ENCODE assay signal across 15 mouse cellular contexts in the genomic region with DNA sequence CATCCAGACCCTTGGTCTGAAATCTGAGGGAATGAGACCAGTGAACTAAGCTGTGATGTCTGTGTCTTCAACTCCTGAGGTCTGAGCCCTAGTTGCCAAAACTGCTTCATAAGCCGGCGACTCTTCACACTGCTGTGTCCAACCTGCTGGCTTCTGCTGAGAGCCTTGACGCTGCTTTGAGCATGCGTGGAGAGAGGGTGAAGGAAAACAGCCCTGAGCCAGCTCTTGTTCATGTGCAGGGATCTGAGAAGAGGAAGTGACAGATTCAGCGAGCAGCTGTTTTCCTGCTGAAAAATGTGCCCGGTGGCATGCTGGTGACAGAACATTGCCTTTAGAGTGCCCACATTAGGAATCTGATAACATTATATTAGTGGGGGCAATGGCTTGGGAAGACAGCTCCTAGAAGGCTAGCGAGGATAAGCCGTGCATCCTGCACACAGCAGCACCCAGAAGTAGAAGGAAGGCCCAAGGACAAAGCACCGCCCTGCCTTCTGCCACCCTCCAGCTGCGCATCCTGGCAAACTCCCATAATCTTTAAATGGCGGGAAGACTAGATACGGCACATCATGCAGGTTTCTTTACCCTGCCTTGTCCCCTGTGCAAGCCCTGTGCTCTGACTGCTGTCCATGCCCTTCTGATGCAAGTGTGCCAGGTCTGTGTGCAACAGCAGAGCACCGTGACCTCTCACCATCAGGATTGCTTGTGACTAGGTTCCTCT.
DNase-seq lines count a peak whose midpoint lies in the region; ATAC-seq and TF ChIP-seq lines count a peak whose summit lies in the region.
"Had no signal": no experiment of that assay in that cellular context is flagged by ENCODE, and none has a peak within 500 bp of the region (broad histone marks: within the 10 kb centered on the region; RNA-seq: fewer than 3 reads in every experiment).

No protein-coding gene starts in this region.

- TF ChIP-seq CTCF in liver, adult 2 months (IDR thresholded peaks at IDR 0.05; ENCODE audit: low read depth, low read length), result no peak
- no peak for TF ChIP-seq CTCF in liver, postnatal 0 days (IDR thresholded peaks at IDR 0.05; ENCODE audit: low read depth)
- TF ChIP-seq CTCF in CH12.LX (conservative IDR thresholded peaks at IDR 0.05 in 1 of 2, IDR thresholded peaks at IDR 0.05 in 1 of 2; ENCODE audit: low read depth in 2 of 2, low read length in 2 of 2), result no peak

- no peak for TF ChIP-seq RAD21 in CH12.LX (IDR thresholded peaks at IDR 0.05; ENCODE audit: low read depth, low read length)

- dilution Hi-C loops in CH12.LX (cut with MboI; ENCODE audit: extremely low pct_ligation_motif_present, extremely low pct_unique_long_range_greater_than_20kb, low sequenced_read_pairs), result no loop called here

- H3K79me2 ChIP-seq in liver, adult 2 months (ENCODE audit: control insufficient read depth, insufficient read depth, low read length), result no peaks in the 10 kb centered on the region
- no peaks in the 10 kb centered on the region for H3K79me2 ChIP-seq in CH12.LX (replicated peaks; ENCODE audit: control insufficient read depth, extremely low read depth, insufficient read depth, poor library complexity, severe bottlenecking)

- no peak overlapping the region for H3K4me3 ChIP-seq in liver, adult 2 months (ENCODE audit: insufficient read depth, low read depth, low read length)
- no peak overlapping the region for H3K4me3 ChIP-seq in liver, postnatal 0 days (ENCODE audit: low read depth, low read length)
- no peak overlapping the region for H3K4me3 ChIP-seq in CH12.LX (replicated peaks in 1 of 3; ENCODE audit: low read depth in 2 of 3, low read length in 2 of 3, poor library complexity in 1 of 3)
- H3K4me3 ChIP-seq in liver, embryonic 12.5 days, result no peak overlapping the region
- H3K4me3 ChIP-seq: forebrain, embryonic 15.5 days; kidney, embryonic 15.5 days had no signal

- in situ Hi-C loops in CH12.LX (cut with MboI; ENCODE audit: low pct_ligation_motif_present, low pct_unique_long_range_greater_than_20kb, low sequenced_read_pairs), result no loop called here

- H3K27ac ChIP-seq in liver, adult 2 months (replicated peaks; ENCODE audit: insufficient read depth, low read depth, low read length), result no peak overlapping the region
- H3K27ac ChIP-seq in liver, postnatal 0 days (ENCODE audit: low read depth), result no peak overlapping the region
- no peak overlapping the region for H3K27ac ChIP-seq in CH12.LX (ENCODE audit: insufficient read depth, low read depth)
- no peak overlapping the region for H3K27ac ChIP-seq in liver, embryonic 12.5 days
- H3K27ac ChIP-seq: forebrain, embryonic 15.5 days had no signal

- no peak overlapping the region for H3K4me2 ChIP-seq in liver, postnatal 0 days (ENCODE audit: low read depth, low read length)
- H3K4me2 ChIP-seq in CH12.LX (ENCODE audit: insufficient read depth, low read depth, poor library complexity, severe bottlenecking), result no peak overlapping the region
- no peak overlapping the region for H3K4me2 ChIP-seq in liver, embryonic 12.5 days
- H3K4me2 ChIP-seq: forebrain, embryonic 15.5 days; kidney, embryonic 15.5 days had no signal

- 0 out of 2 replicates have a peak, but pooled peaks cover 1% of the 10 kb centered on the region for H3K4me1 ChIP-seq in liver, adult 2 months (ENCODE audit: control insufficient read depth, insufficient read depth, low read length)
- no peaks in the 10 kb centered on the region for H3K4me1 ChIP-seq in liver, postnatal 0 days (ENCODE audit: insufficient read depth)
- peaks cover 3 to 41% of the 10 kb centered on the region in 2 experiments; a peak in 3 of 4 replicates for H3K4me1 ChIP-seq in CH12.LX (ENCODE audit: control insufficient read depth in 1 of 2, insufficient read depth in 2 of 2)
- no peaks in the 10 kb centered on the region for H3K4me1 ChIP-seq in liver, embryonic 12.5 days

- TF ChIP-seq EP300 in liver, postnatal 0 days (IDR thresholded peaks at IDR 0.05; ENCODE audit: low read depth), result no peak
- TF ChIP-seq EP300 in CH12.LX (IDR thresholded peaks at IDR 0.05; ENCODE audit: low read length), result 0 out of 2 replicates have a peak, but pooled peaks have one; percentile 16

- H3K9me3 ChIP-seq in liver, postnatal 0 days (ENCODE audit: low read length), result no peaks in the 10 kb centered on the region
- no peaks in the 10 kb centered on the region for H3K9me3 ChIP-seq in CH12.LX (replicated peaks; ENCODE audit: low read length)
- no peaks in the 10 kb centered on the region for H3K9me3 ChIP-seq in liver, embryonic 12.5 days (replicated peaks)
- H3K9me3 ChIP-seq: forebrain, embryonic 15.5 days; G1E; kidney, embryonic 15.5 days had no signal

- no peak for ATAC-seq in cerebellum, adult (ENCODE audit: insufficient number of reproducible peaks, low FRiP score, low TSS enrichment)
- no peak for ATAC-seq in liver, postnatal 0 days
- no peak for ATAC-seq in liver, embryonic 12.5 days
- ATAC-seq: forebrain, embryonic 15.5 days had no signal

- 0 out of 2 replicates have a peak, but pooled peaks cover 4% of the 10 kb centered on the region for H3K36me3 ChIP-seq in liver, adult 2 months (ENCODE audit: control insufficient read depth, insufficient read depth, low read length)
- H3K36me3 ChIP-seq in liver, postnatal 0 days (replicated peaks; ENCODE audit: insufficient read depth, low read length), result peaks cover 15% of the 10 kb centered on the region; the same call in 1 of the 2 replicates
- peaks cover 20 to 53% of the 10 kb centered on the region in 2 experiments for H3K36me3 ChIP-seq in CH12.LX (replicated peaks in 1 of 2; ENCODE audit: control insufficient read depth in 1 of 2, insufficient read depth in 1 of 2, low read length in 1 of 2)
- H3K36me3 ChIP-seq in liver, embryonic 12.5 days, result peaks cover 24% of the 10 kb centered on the region

- 89% methylated on average over 13 of the region's 13 CpGs for WGBS in liver, adult 2 months
- whole genome bisulfite sequencing in liver, postnatal 0 days (ENCODE audit: insufficient replicate concordance), result 76% methylated on average over 13 of the region's 13 CpGs
- 81% methylated on average over 13 of the region's 13 CpGs for WGBS in liver, embryonic 12.5 days (ENCODE audit: insufficient replicate concordance)

- H3K27me3 ChIP-seq in liver, adult 2 months (ENCODE audit: control insufficient read depth, insufficient read depth, low read length), result no peaks in the 10 kb centered on the region
- H3K27me3 ChIP-seq in liver, postnatal 0 days (ENCODE audit: insufficient read depth, low read length), result no peaks in the 10 kb centered on the region
- H3K27me3 ChIP-seq in CH12.LX (replicated peaks), result no peaks in the 10 kb centered on the region
- no peaks in the 10 kb centered on the region for H3K27me3 ChIP-seq in liver, embryonic 12.5 days (replicated peaks)
- H3K27me3 ChIP-seq: forebrain, embryonic 15.5 days; kidney, embryonic 15.5 days had no signal

- H3K9ac ChIP-seq in liver, adult 2 months (ENCODE audit: low read depth, low read length), result no peak overlapping the region
- no peak overlapping the region for H3K9ac ChIP-seq in liver, postnatal 0 days (replicated peaks)
- no peak overlapping the region for H3K9ac ChIP-seq in CH12.LX (ENCODE audit: insufficient read depth, low read depth)
- H3K9ac ChIP-seq in liver, embryonic 12.5 days, result no peak overlapping the region
- H3K9ac ChIP-seq: forebrain, embryonic 15.5 days; kidney, embryonic 15.5 days had no signal

- peak; percentile 18 to 39 for DNase-seq in cerebellum, postnatal 4 days (ENCODE audit: low spot score in 2 of 2)
- DNase-seq in liver, adult 2 months (ENCODE audit: extremely low read depth, low read depth, low spot score), result peak; percentile 58
- no peak for DNase-seq in liver, postnatal 0 days
- peak; percentile 38 for DNase-seq in CH12.LX (ENCODE audit: extremely low read depth)
- peak; percentile 30 to 44 for DNase-seq in layer of hippocampus, adult 8-10 months (ENCODE audit: low spot score in 2 of 2)
- no peak for DNase-seq in adrenal gland, postnatal 25 days
- DNase-seq: adrenal gland, adult 2 months; cerebellum, adult 11-12 months; heart, postnatal 14 days; right cerebral cortex, postnatal 14 days had no signal

- TF ChIP-seq POLR2A in liver, adult 2 months (IDR thresholded peaks at IDR 0.05; ENCODE audit: extremely low read depth, insufficient read depth, low read length), result no peak
- TF ChIP-seq POLR2A in CH12.LX (IDR thresholded peaks at IDR 0.05; ENCODE audit: low read depth, low read length), result no peak

TF ChIP-seq in CH12.LX, 34 proteins besides CTCF, POLR2A, EP300 and RAD21:
- TF ChIP-seq BHLHE40 (IDR thresholded peaks at IDR 0.05; ENCODE audit: low read depth, low read length), result no peak
- peak; percentile 48 for TF ChIP-seq NRF1 (IDR thresholded peaks at IDR 0.05; ENCODE audit: low read depth, low read length)

Comparison
In these comparisons a context has a peak if more than half of its experiments do, and no peak if none do; other contexts are left out.
1. DNase-seq: peak in cerebellum, postnatal 4 days (2 of 2), liver, adult 2 months (single experiment), CH12.LX (single experiment) and layer of hippocampus, adult 8-10 months (2 of 2); none in liver, postnatal 0 days (single experiment) and adrenal gland, postnatal 25 days (single experiment).